Mouse (Mus musculus) lung, adult 18-20 months (tissue): ENCODE measurements around the gene 3110082J24Rik.
"Not testable (repeated sequence)": the region's sequence is repeated elsewhere in the genome, so short reads cannot be mapped to it uniquely, and the experiment has no call there.

Source experiments
- DNase-seq, 2 experiments: peaks; one replicate each; pipeline ENCODE4 v3.0.0; 2022; ENCODE audit warnings: mixed read lengths in 2 of 2

The 3110082J24Rik gene

DNA sequence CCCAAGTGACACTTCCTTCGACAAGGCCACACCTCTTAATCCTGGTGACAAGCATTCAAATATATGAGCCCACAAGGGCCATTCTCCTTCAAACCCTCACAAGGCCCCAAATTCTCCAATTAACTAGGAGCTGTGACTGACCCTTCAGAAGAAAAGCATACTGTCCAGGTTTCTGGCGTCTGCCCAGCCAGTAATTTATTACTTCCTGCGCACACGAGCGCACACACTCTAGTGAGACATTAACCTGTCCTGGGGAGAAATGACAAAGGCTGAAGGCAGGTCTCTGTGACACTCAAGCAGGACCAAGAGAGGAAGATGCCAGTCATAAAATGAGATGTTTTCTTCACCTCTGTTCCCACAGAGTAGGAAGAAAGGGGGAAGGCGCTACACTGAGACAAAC is 38.2 kb downstream of the 3110082J24Rik start:
- no peak for DNase-seq

- DNase-seq = not testable (repeated sequence)
Measured at GRCm38 (mm10) chr5:30059607-30060006, 46.3 kb downstream of the 3110082J24Rik start.

- DNase-seq = no peak
Measured at GRCm38 (mm10) chr5:30058216-30058731, 47.6 kb downstream of the 3110082J24Rik start.
